Mouse (Mus musculus): ENCODE results near the gene Mri1.

Gene Mri1

DNA sequence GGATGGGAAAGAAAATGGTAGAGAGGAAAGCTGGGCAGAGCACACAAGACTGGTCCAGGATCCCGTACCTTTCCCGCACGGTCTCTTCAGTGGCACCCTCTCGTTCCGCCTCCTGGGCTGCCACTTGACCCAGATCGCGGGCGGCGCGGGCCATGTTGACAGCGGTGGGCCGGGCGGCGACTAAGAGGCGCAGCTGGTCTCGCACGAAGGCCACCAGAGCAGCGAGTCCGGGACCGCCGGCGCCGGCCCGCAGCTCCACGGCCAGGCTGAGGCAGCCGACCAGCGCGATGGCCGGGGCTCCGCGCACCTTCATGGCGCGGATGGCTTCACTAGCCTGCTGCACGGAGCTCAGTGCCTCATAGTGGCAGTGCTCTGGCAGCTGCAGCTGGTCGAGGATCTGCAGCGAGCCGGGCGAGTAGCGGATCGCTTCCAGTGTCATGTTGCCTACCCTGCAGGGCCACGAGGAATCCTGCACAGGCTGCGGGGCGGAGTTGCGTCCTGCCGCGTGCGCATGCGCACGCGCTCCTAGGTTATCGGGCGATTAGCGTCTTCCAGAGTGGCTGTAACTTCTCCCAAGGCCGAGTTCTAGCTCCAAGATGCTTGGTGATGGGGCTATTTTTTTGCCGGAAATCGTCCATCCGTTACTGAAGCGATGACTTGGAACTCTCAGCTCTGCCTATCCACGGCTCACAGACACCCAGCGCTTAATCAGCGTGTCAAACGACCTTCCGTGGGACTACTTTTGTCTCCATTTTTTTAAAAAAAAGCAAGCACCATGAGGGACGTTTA lies at the start of gene Mri1:
Mri1 (minus strand) TSS at position 505 of the 789 bp plus-strand sequence.
- DNase-seq (ENCODE audit: extremely low spot score, low spot score), result peak; percentile 91

DNA sequence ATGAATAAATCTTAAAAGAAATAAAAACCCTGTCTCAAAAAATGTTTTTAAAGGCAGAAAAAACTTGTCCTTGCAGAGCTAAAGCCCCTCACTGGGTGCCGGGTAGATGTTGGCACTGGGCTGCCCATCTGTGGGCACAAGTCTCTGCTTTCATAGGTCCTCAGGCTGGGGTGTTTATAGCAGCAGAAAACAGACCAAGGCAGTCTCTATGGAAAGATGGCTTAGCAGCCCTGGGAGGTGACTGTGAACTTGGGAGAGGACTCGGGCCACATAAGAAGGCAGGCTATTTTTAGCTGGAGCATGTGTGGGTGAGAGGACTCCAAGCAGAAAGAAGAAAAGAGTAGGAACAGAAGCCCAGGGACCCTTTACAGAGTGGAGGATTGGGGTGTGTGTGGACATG lies 46.8 kb upstream of the Mri1 start:
- no peak for DNase-seq (ENCODE audit: extremely low spot score, low spot score)

DNA sequence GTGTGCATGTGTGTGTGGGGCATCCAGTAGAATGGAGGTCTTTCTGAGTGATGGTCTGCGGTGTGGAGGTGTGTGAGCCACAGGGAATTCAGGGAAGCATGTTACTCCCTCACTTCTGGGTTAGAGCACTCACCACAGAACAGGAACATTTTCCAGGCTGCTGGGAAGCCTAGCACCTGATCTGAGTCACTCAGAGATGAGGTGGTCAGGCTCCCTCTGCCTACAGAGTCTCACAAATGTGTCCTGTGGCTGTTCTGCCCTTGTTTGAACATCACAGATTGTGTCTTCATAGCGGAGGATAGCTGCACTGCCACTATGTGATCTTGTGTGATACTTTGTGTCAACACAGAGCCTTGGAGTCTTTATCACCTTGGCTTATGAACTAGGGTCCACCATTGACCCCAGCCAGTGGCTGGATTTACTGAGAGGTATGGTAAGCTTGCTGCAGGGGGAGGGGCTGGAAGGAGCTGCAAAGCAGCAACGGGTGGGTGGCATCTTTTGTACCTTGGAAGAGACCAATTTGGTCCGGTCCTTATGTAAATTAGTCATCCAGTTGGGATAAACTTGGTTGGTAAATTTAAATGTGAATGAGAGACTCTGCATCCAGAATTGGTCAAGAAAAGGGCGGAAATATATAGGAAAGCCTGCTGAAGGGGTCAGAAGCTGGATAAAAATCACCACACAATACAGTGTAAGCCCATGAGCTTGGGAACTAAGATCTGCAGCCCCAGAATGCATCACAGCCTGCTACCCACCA lies 40.1 kb upstream of the Mri1 start:
- DNase-seq (ENCODE audit: extremely low spot score, low spot score), result no peak

DNA sequence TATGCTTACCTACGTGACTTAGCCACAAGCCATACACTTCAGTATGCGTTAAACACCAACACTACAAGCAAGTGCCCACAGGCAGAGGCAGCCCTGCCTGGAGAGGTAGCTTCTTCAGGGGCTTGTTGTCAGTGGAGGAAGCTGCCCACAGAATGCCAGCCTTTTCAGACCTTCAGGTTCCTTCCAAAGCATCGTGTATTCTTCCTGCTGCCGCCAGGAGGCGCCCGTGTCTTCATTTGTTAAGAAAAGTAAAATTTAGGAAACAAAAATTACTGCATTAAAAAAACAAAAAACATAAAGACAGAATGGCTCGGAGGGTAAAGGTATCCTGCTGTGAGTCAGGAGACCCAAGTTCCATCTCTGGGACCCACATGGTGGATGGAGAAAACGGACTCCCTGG lies 34.6 kb upstream of the Mri1 start:
- DNase-seq (ENCODE audit: extremely low spot score, low spot score), result peak; percentile 49

DNA sequence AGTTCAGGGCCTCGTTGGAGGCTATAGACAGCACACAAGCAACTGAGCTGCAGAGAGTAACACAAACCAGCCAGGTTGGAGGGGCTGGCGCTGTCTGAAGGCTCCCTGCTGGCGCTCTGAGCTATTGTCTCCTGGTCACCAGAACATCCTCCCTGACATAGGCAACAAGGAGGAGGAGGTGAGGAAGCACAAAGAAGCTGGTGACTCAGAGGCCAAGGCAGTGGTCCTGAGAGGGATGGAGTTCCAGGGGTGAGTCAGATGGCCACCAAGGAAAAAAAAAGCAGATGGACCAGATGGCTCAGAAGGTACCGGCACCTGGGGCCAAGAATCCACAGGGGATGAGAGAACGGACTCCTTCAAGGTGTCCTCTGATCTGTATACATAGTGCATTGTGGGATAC lies 34.0 kb upstream of the Mri1 start:
- no peak for DNase-seq (ENCODE audit: extremely low spot score, low spot score)

DNA sequence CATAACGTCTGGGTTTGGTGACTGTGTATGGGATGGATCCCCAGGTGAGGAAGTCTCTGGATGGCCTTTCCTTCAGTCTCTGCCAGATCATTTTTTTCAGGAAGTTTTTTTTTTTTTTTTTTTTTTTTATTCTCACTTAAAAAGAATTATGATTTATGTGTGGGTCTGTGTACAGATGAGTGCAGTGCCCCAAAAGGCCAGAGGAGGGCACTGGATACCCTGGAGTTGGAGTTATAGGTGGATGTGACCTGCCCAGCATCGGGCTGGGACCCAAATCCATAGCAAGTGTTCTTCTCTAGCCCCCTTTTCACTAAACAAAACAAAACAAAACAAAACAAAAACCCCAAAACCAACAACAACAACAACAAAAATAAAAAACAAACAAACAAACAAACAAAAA lies 31.8 kb upstream of the Mri1 start:
- DNase-seq (ENCODE audit: extremely low spot score, low spot score), result peak; percentile 24

DNA sequence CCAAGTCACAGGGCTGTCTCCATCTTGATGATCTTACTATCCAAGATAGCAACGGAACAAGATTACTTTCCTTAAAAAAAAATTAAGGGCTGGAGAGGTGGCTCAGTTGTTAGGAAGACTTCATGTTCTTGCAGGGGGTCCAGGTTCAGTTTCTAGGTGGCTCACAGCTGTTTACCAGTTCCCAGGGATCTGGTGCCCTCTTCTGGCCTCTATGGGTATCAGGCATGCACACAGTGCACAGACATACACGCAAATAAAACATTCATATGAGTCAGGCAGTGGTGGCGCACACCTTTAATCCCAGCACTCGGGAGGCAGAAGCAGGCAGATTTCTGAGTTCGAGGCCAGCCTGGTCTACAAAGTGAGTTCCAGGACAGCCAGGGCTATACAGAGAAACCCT lies 28.5 kb upstream of the Mri1 start:
- peak; percentile 45 for DNase-seq (ENCODE audit: extremely low spot score, low spot score)

DNA sequence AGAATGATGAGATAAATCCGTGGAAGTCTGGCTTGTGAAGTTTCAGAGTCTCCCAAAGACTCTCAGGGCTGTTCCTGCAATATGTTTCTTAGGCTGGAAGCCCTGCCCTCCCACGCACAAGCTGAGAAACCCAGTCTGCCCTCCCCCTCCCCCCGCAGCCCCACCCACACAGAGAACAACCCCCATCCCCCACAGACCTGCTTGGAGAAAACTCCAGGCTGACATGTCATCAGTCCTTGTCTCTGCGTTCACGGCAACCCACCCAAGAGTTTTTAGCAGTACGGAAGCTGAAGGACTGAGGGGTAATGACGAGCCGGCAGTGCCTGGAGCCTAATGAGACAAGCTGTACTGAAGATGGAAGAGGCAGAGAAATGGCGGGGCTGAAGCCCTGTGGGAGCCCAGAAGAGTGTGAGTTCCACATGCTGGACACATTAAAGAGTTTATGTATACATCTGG lies 27.5 kb upstream of the Mri1 start:
- DNase-seq (ENCODE audit: extremely low spot score, low spot score), result peak; percentile 45

DNA sequence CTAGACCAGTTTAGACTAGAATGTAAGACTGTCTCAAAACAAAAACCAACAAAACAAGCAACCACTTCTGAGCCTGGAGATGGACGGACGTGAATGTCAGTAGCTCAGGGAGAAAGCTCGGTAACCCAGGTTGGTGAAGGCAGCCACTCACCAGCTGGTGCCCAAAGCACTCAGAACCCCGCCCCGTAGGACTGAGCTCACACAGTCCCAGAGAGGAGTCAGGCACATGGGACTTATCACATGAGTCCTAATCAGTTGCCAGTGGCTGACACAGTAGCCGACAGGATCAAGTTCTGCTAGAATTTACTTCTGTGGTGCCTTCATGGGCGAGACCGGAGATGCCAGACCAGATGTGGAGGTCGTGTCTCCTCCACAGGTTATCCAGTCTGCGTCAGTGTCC lies 23.7 kb upstream of the Mri1 start:
- no peak for DNase-seq (ENCODE audit: extremely low spot score, low spot score)

DNA sequence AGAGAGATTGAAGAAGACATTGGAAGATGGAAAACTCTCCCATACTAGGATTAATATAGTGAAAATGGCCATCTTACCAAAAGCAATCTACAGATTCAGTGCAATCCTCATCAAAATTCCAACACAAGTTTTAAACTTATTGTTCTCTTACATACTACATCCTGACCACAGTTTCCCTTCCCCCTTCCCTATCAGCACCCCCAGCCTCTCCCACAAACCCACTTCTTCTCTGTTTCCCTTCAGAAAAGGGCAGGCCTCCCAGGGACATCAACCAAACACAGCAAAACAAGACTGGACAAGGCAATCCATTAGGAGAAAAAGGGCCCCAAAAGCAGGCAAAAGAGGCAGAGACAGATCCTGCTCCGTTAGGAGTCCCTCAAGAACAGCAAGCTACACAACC lies 19.3 kb upstream of the Mri1 start:
- DNase-seq (ENCODE audit: extremely low spot score, low spot score), result no peak

DNA sequence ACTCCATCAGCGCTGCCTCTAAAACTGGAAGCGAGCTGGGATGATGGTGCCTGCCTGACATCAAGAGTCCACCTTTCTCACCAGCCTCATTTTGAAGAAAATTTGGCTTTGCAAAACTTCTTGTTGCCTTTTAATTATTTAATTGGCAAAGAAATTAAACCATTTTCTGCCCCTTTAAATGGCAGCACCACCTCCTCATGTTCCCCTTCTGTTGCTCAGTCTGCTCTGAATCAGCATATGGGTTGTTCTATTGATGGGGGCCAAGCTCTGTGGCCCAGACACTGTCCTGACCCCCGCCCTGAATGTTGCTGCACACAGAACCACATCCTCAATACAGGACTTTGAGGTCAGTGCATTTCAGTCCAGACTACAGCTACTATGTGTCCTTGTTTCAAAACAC lies 16.8 kb upstream of the Mri1 start:
- no peak for DNase-seq (ENCODE audit: extremely low spot score, low spot score)

DNA sequence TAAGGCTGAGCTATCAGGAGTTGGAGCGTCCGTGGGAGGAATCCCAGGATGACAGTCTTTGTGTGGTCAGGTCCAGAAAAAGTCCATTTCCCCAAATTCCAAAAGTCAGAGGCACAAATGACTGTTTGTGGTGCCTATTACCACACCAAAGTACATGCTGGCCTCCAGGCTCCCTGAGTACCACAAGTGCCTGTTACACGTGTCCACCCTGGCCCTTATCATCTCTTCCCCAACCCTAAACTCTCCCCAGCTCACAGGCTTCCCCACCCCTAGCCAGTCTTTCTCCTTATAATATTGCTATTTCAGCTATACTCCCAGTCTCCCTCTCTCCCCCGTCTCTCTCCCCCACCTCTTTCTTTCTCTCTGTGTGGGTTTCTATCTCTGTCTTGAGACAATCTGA lies 15.2 kb upstream of the Mri1 start:
- no peak for DNase-seq (ENCODE audit: extremely low spot score, low spot score)

DNA sequence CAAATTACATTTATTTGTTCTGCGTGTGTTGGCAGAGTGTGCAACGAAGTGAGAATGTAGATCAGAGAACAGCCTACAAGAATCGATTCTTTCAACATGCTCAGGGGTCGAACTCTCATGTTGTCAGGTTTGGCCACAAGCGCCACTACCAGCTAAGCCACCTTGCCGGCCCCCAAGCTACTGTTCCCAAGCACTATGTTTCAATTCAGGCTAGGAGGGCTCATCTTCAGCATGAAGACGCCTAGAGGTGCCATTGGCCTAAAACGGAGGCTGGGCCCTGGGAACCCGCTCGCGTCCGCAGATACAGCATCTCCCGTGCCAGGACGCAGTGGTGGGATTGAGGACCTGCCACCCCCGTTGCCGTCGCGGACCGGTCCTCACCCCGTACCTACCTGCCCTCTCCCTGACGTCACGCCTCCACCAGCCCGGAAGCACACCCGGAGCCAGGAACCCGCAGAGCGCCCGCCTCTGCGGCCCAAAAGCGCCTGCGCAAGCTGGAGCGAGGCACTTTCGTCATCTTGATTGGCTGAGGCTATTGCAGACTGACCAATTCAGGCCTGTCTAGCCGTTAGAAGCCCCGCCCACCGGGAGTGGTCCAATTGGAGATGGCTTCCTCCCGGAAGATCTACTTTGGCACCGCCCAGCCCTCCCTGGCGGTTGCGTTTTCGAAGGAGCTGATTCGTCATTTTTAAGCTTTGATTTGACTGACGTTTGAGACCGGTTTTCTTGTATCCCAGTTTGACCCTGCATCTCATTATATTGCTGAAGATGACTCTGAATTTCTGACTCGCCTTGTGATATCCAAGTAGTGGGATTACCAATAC lies 13.0 kb upstream of the Mri1 start, which contains the start of gene Ccdc130:
Ccdc130 (minus strand) TSS at position 431 of the 824 bp plus-strand sequence.
- peak; percentile 98 for DNase-seq (ENCODE audit: extremely low spot score, low spot score)

DNA sequence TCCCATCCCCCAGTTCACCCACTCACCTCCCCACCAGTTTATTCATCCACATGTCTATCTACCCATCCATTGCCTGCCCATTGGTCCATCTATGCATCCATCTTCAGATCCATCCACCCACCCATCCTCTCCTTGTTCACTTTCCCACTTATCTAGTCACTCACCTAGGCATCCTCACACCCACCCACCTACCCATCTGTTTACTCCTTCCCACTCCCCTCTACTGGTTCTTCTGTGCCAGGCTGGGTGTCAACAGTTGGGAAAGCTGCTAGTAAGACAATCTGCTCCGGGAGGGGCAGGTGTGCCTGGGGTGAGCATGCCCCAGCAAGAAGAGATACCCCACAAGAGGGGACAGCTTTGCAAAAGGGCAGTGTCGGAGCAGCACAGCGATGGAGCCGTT lies 4.0 kb upstream of the Mri1 start:
- no peak for DNase-seq (ENCODE audit: extremely low spot score, low spot score)

DNA sequence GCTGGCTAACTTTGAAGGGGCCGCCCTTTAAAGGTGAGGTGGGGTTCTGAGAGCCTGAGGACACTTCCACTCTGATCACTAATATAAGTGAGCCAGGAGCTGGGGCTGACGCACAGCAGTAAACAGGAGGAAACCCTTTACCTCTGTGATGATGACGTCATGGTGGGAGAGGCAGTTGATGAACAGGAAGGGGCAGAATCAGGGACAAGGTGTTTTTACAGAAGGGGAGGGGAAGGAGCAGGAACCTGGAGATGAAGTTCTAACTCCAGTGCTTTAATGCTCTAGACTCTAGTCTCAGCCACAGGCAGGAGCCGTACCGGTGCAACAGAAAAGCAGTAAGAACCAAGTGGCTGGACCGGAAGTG lies 686 bp downstream of the Mri1 start:
- DNase-seq (ENCODE audit: extremely low spot score, low spot score), result no peak

DNA sequence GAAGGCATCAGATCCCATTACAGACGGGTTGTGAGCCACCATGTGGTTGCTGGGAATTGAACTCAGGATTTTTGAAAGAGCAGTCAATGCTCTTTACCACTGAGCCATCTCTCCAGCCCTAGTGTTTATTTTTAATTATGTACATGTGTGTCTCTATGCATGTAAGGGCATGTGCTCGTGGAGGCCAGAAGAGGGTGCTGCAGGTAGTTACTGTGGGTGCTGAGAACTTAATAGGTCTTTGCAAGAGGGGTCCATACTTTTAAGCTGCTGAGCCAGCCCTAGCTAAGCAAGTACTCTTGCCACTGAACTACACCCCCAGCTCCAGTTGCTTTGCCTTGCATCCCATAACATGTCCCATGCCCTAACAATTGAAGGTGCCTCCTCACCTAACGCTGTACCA lies 1.3 kb downstream of the Mri1 start:
- DNase-seq (ENCODE audit: extremely low spot score, low spot score), result no peak

DNA sequence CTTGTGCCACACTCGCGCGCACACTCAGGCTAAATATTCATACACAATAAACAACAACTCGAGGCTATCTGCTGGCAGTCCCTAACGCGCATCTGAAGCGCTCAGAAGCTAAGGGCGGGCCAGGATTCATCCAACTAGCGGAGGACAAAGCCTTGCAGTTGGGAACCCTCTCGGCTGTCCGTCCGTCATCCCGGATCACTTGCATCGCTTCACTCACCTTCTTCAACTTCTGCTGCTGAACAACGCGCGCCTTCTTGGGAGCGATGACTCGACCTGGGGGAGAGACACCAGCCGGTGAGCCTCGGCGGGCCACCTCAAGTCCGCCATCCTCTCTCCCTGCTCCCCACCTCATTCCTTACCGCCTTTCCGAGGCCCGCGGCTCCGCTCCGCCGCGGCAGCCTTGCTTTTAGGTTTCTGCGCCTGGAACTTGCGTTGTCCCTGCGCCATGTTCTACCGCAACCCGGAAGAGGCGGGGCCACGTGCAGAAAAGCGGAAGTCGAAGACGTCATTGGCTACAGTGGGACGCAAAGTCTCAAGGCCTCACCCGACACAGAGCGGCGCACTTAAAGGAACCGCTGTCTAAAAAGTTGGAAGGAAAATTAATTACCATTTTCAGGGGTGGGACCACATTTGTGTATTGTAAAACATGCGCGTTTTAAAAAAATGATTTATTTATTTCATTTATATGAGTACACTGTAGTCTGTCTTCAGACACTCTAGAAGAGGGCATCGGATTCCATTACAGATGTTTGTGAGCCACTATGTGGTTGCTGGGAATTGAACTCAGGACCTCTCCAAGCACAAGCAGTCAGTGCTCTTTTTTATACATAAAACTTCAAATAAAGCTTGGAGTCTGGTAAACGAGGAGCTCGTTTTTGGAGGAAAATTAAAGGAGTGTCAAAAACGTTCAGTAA lies 7.6 kb downstream of the Mri1 start, which contains the start of gene D8Ertd738e:
D8Ertd738e (minus strand) TSS at position 463 of the 914 bp plus-strand sequence.
- DNase-seq (ENCODE audit: extremely low spot score, low spot score), result peak; percentile 86

DNA sequence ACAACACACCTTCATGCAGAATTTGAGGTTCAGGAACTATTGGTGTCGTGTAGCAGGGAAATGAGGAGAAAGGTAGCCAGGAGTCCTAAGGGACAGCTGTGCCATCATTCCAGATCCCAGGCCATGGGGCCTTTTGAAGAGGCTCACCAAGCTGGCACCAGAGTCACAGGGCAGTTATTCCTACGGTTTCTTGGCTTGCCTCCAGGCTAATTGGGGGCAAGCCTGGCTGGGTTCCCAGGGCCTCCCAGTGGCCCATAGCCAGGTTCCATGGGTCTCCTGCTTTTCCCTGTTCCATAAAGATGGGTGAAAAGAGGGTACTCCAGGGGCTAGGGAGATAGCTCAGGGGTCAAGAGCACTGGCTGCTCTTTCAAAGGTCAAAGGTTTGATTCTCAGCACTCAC lies 15.3 kb downstream of the Mri1 start:
- DNase-seq (ENCODE audit: extremely low spot score, low spot score), result no peak

DNA sequence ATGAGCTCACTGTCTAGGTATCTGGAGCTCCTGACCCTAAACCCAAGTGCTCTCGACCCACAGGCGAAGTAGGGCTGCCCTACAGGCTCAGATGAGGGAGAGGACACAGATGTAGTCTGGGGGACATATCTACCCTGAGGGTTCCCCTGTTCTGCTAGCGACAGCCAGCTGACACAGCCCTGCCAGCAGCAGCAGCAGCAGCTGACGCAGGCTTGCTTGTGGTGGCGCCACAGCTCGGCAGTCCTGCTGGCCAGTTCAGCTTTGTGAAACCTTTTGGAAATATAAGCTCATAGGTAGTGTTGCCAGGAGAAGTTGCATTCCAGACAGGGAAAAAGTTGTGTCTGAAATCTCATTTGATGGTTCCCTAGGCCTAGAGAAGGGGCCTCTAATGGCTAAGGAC lies 16.0 kb downstream of the Mri1 start:
- no peak for DNase-seq (ENCODE audit: extremely low spot score, low spot score)

DNA sequence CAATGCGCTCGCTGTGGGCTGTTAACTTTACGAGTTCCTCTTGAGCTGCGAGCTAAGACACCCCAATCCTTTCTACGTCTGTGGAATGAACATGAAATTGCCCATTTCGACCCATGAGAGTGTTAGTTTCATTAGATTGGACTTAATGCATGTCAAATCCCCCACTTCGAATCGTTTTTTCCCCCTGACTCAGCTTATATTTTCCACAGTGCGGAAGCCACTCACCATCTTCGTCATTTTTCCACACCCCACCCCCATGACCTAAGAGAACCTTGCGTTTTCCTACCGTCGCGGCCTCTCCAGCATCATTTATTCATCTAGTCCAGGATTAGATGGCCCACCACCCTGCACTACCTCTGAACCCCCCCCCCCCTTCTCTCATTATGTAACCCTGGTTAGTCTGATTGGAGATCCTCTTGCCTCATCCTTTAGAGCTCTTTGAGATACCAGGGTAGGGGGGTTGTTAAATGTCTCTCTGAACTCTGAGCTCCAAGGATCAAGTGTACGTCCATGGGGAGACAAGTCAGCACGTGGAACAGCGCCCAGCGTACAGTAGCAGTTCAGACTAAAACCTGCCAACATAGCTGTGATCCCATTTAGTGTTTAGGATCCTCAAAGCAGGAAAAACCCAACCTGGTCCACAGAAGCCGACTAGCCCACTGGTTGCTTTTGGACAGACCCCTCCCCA lies 19.4 kb downstream of the Mri1 start:
- peak; percentile 15 for DNase-seq (ENCODE audit: extremely low spot score, low spot score)

Measured in neural tube, embryonic 10.5 days (tissue).